Mouse (Mus musculus) spleen, adult 2 months (tissue): ENCODE measurements around the gene Spocd1. TPM values are rescaled to one million over a fixed set of nuclear protein-coding genes. Genes with fewer than 3 reads are reported as not detected.
A peak's percentile ranks its signal among the peaks of the same experiment; 100 is the strongest.

Experiments
- DNase-seq, 2 experiments: peaks; one replicate each; pipeline versions ENCODE4 v3.0.0 to v3.0.0-alpha.2; 2012 to 2021; ENCODE audit warnings: low spot score in 2 of 2, low read depth in 1 of 2
- H3K27ac ChIP-seq: fragments of 200-500 bp; 2 replicates; pipeline ENCODE4 v1.5.1; 2012; ENCODE audit warnings: low read length, inconsistent platforms; ENCODE audit not compliant: insufficient read depth
- H3K27me3 ChIP-seq: fragments of 200-500 bp; 2 replicates; pipeline ENCODE4 v1.6.1; 2012; ENCODE audit warnings: mild to moderate bottlenecking, moderate library complexity, low read length, inconsistent platforms; ENCODE audit not compliant: control insufficient read depth, insufficient read depth
- H3K36me3 ChIP-seq: fragments of 200-500 bp; 2 replicates; pipeline ENCODE4 v1.6.1; 2012; ENCODE audit warnings: mild to moderate bottlenecking, low read length, inconsistent platforms; ENCODE audit not compliant: control insufficient read depth, insufficient read depth
- H3K4me1 ChIP-seq: fragments of 200-500 bp; 2 replicates; pipeline ENCODE4 v1.6.1; 2011; ENCODE audit warnings: inconsistent platforms; ENCODE audit not compliant: control insufficient read depth, insufficient read depth, insufficient read length
- H3K4me3 ChIP-seq: fragments of 200-500 bp; 2 replicates; pipeline ENCODE4 v1.5.1; 2011; ENCODE audit warnings: mild to moderate bottlenecking, inconsistent platforms; ENCODE audit not compliant: insufficient read depth, insufficient read length; ENCODE audit errors: extremely low read depth
- CTCF ChIP-seq: fragments of 200-500 bp; IDR thresholded peaks from 2 replicates; pipeline ENCODE4 v1.5.1; 2011; ENCODE audit warnings: mild to moderate bottlenecking, inconsistent platforms; ENCODE audit not compliant: insufficient read depth, insufficient read length, insufficient replicate concordance; ENCODE audit errors: extremely low read depth
- POLR2A ChIP-seq: fragments of 200-500 bp; IDR thresholded peaks from 2 replicates; pipeline ENCODE4 v1.6.1; 2011; ENCODE audit warnings: low read depth, low read length, inconsistent platforms
- WGBS: fragments of 180-500 bp; shearing (Covaris S2); methylation state at CpG from one replicate; pipeline ENCODE4 v1.1.7; 2018; 5-methylcytosine and 5-hydroxymethylcytosine counted together
- polyA plus RNA-seq: library from polyadenylated mRNA; depleted of rRNA; stranded (reverse); fragments of >200 nt; gene quantifications from 2 replicates; pipeline ENCODE4 v1.2.3, GENCODE M21; 2012; rRNA removed

Spocd1 gene
- 0.07 and 0.11 TPM in 2 replicates for polyA plus RNA-seq

DNA sequence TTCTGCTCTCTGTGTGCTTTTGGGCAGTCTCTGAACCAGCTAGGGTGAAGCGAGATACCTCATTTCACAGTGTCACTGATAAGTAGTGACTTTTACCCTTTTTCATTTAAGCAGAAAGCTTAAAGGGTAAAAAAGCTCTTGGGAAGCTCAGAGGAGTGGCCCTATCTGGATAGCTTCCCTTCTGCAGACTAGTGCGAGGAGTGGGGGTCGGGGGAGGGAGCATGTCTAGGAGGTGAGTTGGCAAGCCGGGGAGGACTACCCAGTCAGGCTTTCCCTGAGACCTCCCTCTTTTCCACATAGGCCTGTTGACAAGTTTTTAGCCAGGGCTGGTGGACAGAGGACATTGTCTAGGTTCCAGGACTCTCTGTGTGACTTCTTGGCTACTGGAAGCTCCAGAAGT lies at the start of gene Spocd1:
TSS of gene Spocd1 (plus strand) at position 301 of the 400 bp plus-strand sequence.
- Histone ChIP-seq H3K27me3 (no peaks in the 10 kb centered on the region), H3K4me1 (peaks cover 23% of the 10 kb centered on the region; the same call in 1 of the 2 replicates), H3K27ac (no peak within 1 kb of the TSS; the same call in 1 of the 2 replicates), H3K4me3 (peak within 1 kb of the TSS; percentile 32; the same call in 1 of the 2 replicates), H3K36me3 (no peaks in the 10 kb centered on the region)
- DNase-seq: no peak
- 74% methylated on average over 4 of the region's 4 CpGs for WGBS
- TF ChIP-seq CTCF (no peak), POLR2A (no peak)

DNA sequence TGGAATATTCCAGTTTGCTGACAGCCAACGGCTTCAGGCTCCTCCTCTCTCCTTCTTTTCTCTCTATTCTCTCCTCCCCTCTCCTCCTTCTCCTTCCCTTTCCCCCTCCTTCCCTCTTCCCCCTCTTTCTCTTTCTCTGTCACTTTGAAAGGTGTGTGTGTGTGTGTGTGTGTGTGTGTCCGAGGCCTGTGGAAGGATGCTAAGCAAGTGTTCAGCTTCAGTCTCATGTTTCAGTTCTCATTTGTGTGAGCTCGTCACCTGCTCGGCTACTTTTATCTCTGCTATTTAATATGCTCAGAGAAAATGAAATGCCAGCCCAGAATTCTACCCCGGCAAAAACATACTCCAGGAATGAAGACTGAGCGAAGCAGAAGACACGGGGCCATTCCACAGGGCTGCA lies 48.4 kb upstream of the Spocd1 start:
- 59% methylated on average over 7 of the region's 7 CpGs for WGBS
- no peaks in the 10 kb centered on the region for H3K36me3 ChIP-seq
- peaks cover 42% of the 10 kb centered on the region; the same call in 1 of the 2 replicates for H3K4me1 ChIP-seq
- H3K27ac ChIP-seq: peak overlapping the region; percentile 82
- no peak for DNase-seq
- H3K4me3 ChIP-seq: no peak overlapping the region
- H3K27me3 ChIP-seq: no peaks in the 10 kb centered on the region
- TF ChIP-seq POLR2A (no peak), CTCF (no peak)

DNA sequence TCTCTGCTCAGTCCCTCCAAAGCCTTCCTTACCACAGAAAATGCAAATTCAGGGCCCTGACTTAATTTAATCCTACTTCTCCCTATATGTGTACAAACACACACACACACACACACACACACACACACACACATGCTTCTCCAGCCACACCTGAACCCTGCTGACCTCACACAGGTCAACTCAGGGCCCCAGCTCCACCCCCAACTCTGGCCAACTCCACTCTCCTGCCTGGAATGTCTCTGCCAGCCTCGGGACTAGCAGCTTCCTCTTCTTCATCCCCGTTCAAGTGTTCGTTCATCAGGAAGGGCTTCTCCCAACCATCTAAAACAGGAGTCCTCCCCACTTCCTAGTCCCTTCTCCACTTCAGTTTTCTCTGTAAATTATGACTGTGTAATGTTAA lies 47.4 kb upstream of the Spocd1 start:
- Histone ChIP-seq H3K4me3 (no peak overlapping the region), H3K4me1 (peaks cover 42% of the 10 kb centered on the region; the same call in 1 of the 2 replicates), H3K27me3 (no peaks in the 10 kb centered on the region), H3K36me3 (no peaks in the 10 kb centered on the region), H3K27ac (peak overlapping the region; percentile 82)
- 35% methylated on average over 3 of the region's 3 CpGs for WGBS
- no peak for DNase-seq
- TF ChIP-seq CTCF: no peak
- no peak for TF ChIP-seq POLR2A

DNA sequence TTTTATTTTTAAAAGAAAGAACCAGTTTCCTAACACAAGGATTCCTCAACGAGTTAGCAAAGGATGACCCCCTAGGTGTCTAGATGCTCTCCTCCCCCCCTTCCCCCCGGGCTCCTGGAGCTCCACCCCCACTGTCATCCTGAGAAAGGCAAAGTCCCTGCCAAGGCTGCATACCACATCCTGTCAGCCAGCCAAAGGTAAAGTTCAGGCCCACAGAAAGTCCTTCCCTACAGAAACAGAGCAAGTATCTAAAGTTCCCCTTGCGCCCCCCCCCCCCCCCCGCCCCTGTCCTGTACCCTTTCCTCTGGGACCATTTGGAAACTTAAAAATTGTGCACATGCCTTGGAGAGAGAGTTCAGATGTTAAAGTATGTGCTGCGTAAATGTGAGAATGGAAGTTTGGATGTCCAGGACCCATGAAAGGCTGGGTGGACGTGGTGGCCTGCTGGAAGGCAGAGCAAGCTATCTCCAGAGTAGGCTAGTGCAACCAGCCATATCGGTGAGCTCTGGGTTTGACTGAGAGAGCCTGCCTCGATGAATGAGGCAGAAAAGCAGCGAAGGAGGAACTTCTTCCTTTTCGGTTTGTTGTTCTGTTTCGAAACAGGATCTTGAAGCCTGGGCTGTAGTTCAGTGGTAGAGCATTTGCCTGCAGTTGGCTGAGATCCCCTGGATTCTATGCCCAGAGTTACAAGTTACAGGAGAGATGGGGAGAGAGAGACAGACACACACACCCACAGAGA lies 46.3 kb upstream of the Spocd1 start:
- peak; percentile 68 to 76 for DNase-seq
- under 1% methylated on average over 11 of the region's 11 CpGs for WGBS

DNA sequence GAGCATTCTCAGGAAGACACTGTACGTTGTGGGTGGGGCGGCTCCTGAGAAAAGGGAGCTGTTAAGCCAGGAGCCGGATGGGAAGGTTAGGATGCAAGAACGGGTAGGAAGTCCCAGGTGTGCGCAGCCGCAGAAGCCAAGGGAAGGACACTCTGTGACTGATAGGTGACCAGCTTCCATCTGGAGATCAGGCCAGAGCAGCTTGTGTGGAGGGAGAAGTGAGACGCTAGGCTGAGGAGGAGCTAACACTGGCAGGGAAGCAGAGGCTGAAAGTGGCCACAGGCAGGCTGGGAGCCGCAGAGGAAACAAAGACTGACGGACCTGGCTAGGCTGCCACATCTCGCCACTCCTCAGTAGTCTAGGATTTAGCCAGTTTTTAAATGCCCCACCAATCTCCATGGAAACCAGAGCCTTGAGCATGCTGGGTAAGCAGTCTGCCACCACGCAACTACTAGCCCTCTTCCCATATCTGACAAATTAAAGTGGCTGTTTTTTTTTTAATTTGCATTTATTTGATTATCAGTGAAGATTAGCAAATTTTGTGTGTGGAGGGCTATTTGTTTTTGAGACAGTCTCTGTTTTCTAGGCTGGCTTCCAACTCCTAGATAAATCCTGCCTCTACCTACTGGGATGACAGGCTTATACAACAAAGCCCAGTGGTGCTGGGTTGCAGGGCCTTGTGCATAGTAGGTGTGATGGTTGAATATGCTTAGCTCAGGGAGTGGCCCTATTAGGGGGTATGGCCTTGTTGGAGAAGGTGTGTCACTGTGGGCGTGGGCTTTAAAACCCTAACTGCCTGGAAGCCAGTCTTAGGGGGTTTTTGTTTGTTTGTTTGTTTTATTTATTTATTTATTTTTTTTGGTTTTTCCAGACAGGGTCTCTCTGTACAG lies 44.8 kb upstream of the Spocd1 start:
- DNase-seq: no peak
- H3K27ac ChIP-seq: peak overlapping the region; percentile 90
- H3K4me1 ChIP-seq: peaks cover 27% of the 10 kb centered on the region; the same call in 1 of the 2 replicates
- TF ChIP-seq POLR2A (no peak), CTCF (no peak)
- H3K36me3 ChIP-seq: no peaks in the 10 kb centered on the region
- WGBS: 59% methylated on average over 12 of the region's 12 CpGs
- H3K4me3 ChIP-seq: no peak overlapping the region
- H3K27me3 ChIP-seq: no peaks in the 10 kb centered on the region

More for the DNA sequence above, 46.3 kb upstream of the Spocd1 start:
- TF ChIP-seq CTCF (no peak), POLR2A (peak; percentile 42)
- no peaks in the 10 kb centered on the region for H3K36me3 ChIP-seq
- H3K27ac ChIP-seq: peak overlapping the region; percentile 90
- no peaks in the 10 kb centered on the region for H3K27me3 ChIP-seq
- peak overlapping the region; percentile 29; the same call in 1 of the 2 replicates for H3K4me3 ChIP-seq
- H3K4me1 ChIP-seq: peaks cover 35% of the 10 kb centered on the region; the same call in 1 of the 2 replicates

DNA sequence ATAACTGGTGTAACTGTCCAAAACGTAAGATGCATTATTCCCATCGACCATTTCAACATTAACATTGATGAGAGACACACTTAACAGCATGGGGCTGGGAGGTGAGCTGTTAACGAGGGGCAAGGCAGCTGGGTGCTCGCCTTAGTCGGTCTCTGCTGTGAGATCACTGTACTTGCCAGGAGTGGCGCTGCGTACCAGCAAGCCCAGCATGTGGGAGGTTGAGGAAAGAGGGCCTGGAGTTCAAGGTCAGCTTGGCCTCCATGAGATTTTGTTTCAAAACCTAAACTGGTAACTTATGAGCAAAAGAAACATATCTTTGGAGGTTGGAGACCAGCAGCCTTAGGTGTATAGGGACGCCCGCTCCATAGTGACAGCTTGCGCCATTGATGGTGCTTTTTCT lies 39.4 kb upstream of the Spocd1 start:
- Histone ChIP-seq H3K4me1 (no peaks in the 10 kb centered on the region), H3K36me3 (no peaks in the 10 kb centered on the region), H3K27ac (no peak overlapping the region), H3K4me3 (no peak overlapping the region), H3K27me3 (no peaks in the 10 kb centered on the region)
- DNase-seq: no peak
- TF ChIP-seq CTCF: no peak
- WGBS: 94% methylated on average over 10 of the region's 10 CpGs
